Mouse (Mus musculus) embryonic stem cell, embryonic (primary cell): Measurements from ENCODE around the gene Fam8a1.

ENCODE experiments used
- CTCF ChIA-PET, 4 experiments: fragments of 300-600 bp in 2 of 4; fragments of 350-600 bp in 2 of 4; sonication (Branson Sonifier 250); formaldehyde crosslinking; loops; one replicate each; lab custom pipeline; 2022; ENCODE audit warnings: inconsistent platforms in 2 of 4; lab: Charles Lee
- POLR2A ChIA-PET, 4 experiments: fragments of 300-600 bp in 2 of 4; fragments of 350-600 bp in 2 of 4; sonication (Branson Sonifier 250); formaldehyde crosslinking; loops; one replicate each; lab custom pipeline; 2022; ENCODE audit warnings: antibody characterized with exemption in 4 of 4, inconsistent platforms in 1 of 4; lab: Charles Lee

The Fam8a1 gene

DNA sequence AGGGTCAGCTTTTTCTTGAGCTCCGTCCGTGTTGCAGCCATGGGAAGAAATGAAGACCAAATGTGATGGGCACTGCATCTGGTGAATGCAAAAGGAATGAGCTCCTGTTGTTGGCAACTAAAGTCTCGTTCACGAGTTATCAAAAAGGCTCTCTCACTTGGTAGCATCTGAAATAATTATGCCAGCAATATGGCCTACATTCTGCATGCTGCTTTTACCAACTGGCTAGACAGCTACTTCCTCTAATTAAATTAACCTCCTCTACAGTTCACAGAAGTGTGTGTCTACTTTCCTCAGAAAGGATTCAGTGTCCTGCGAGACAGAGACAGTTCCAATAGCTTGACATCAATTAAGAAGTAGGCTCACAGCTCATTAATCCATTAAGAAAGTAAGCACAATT lies 14.8 kb upstream of the Fam8a1 start:
- ChIA-PET POLR2A (interaction anchor here in 1 of 4 experiments (0.9 to 1.7 kb wide), 4 partner anchors 8 to 19 kb away, joined by 3 to 6 read pairs (median 4); no protein-coding TSS in a partner anchor), CTCF (interaction anchor here in 2 of 4 experiments (1.3 to 1.6 kb wide), 2 partner anchors 8 to 9 kb away, joined by 3 to 6 read pairs; no protein-coding TSS in a partner anchor)

DNA sequence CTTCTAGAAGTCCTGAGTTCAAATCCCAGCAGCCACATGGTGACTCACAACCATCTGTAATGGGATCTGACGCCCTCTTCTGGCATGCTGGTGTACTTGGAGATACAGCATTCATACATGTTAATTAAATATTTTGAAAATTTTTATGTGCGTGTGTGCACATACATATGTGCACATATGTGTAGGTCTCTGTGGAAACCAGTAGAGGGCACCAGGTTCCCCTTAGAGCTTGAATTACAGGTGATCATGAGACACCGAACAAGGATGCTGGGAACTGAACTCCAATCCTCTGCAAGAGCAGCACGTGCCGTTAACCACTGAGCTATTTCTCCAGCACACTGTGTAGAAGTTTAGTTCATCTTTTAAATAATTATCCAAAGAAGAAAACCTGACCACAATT lies 10.1 kb upstream of the Fam8a1 start:
- ChIA-PET CTCF (interaction anchor here (0.6 to 2.2 kb wide), 7 partner anchors 12 to 358 kb away, joined by 3 to 11 read pairs (median 3); no protein-coding TSS in a partner anchor), POLR2A (interaction anchor here in 2 of 4 experiments (0.6 to 1.6 kb wide), 4 partner anchors 9 to 224 kb away, joined by 3 to 5 read pairs (median 4); no protein-coding TSS in a partner anchor)

DNA sequence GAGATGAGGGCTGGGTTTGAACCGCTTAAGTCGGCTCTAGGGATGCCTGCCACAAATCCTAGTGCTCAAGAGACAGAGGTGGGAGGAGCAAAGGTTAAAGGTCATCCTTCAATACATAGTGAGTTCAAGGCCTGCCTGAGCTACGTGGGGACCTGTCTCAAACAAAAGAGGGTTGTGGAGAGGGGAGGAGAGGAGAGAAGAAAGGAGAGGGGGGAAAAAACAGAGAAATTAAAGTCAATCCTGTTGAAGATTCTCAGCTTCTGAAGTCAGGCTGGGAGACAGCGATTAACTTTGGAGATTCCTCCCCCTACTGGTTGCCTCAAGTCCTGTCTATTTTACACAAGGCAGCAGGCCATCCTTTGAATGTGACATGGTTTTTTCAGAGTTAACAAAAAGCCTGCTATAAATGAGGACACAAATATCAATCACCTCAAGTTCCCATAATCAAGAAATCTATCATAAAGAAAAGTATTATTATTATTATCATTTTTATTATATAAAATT lies 5.8 kb upstream of the Fam8a1 start:
- CTCF ChIA-PET: interaction anchor here in 2 of 4 experiments (0.6 to 1.6 kb wide), 5 partner anchors 8 to 502 kb away, joined by 3 to 6 read pairs (median 6); partner anchors contain the start of gene Cap2 (in 1 of the 2)
- POLR2A ChIA-PET: interaction anchor here in 2 of 4 experiments (0.9 to 2.1 kb wide), 2 partner anchors 13 to 20 kb away, joined by 3 to 4 read pairs; no protein-coding TSS in a partner anchor

DNA sequence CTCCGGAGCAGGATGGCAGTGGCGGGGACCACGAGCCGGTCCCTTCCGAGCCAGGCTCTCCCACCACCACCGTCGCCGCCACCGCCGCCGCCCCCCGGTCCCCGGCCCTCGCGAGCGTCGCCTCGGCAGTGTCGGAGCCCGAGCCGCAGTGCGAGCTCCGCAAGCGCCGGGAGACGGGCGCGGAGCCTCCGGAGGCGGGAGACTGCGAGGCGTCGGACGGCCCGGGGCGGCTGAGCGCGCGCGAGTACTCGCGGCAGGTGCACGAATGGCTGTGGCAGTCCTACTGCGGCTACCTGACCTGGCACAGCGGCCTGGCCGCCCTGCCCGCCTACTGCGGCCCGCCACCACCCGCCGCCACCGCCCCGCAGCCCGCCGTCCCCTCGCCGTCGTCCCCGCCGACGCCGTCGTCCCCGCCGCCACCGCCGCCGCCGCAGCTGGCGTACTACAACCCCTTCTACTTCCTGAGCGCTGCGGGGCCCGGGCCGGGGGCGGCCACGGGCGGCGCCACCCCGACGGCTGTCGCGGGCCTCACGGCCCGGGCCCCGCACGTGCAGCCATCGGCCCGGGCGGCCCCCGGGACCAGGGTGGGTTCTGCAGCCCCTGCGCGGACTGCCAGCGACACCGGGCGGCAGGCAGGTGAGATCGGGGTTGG lies 424 bp downstream of the Fam8a1 start:
- ChIA-PET CTCF (interaction anchor here in 1 of 4 experiments (1.5 kb wide), 1 partner anchor 359 kb away, joined by 4 read pairs; no protein-coding TSS in a partner anchor), POLR2A (interaction anchor here in 2 of 4 experiments (1.1 to 3.0 kb wide), 9 partner anchors 13 to 88 kb away, joined by 3 to 12 read pairs (median 5); partner anchors contain the start of gene Nup153 (in 1 of the 2))

DNA sequence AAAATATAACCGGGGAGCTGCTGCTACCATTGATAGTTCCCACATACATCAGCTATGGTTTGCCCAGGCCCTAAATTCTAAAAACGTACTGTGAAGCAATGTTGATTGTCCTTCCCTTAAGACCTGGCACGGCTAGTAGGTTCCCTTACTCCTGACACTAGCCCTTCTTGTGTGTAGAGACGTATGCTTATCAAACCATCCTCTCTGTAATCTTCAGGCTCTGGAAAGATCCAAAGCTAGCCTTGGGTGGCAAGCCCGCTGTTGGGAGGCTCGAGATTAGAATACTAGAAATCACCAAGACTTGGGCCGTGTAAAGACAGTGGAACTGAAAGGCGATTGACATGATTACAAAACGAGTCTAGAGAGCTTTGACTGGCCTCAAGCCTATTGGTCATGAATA lies 1.2 kb downstream of the Fam8a1 start:
- CTCF ChIA-PET: interaction anchor here in 2 of 4 experiments (0.6 to 1.5 kb wide), 2 partner anchors 32 to 359 kb away, joined by 3 to 4 read pairs; no protein-coding TSS in a partner anchor
- POLR2A ChIA-PET: interaction anchor here (0.5 to 3.0 kb wide), 20 partner anchors 8 to 556 kb away, joined by 3 to 16 read pairs (median 5); partner anchors contain the start of gene Nup153 (in 1 of the 4)

DNA sequence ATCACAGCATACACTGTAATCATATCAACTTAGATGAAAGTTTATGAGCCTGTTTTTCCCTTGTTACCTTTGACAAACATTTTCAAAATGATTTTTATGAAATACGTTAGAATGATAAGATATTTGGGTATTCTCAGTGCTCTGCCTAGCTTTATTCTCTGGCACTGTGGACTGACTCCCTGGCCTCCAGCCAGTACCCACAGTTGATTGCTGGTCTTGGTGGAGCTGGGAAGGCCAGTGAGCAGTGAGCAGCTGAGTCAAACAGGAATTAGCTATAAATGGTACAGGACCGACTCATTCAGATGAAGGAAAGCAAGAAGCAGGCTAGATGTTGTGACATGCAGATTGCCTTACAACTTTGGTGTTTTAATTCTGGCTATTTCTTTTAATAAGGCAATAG lies 5.3 kb downstream of the Fam8a1 start:
- CTCF ChIA-PET: no interaction called here

DNA sequence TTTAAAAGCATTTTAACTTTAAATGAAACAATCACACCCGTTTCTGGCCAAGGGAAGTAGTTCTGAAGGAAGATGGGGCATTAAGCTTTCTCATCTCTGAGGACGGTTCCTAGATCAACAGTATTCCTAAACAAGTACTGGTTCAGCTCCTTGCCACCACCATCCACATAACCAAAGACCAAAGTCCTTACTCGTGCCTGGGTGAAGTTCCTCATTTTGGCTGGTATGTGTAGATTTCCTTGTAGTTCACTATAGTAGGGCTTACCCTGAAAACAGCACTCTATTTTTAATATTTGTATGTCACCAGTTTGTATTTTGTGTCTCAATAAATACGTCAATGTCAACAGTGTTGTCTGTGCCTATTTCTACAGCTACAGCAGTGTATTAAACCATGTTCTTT lies 8.4 kb downstream of the Fam8a1 start:
- ChIA-PET POLR2A (interaction anchor here in 3 of 4 experiments (0.7 to 5.6 kb wide), 12 partner anchors 8 to 1331 kb away, joined by 3 to 28 read pairs (median 4); no protein-coding TSS in a partner anchor), CTCF (interaction anchor here in 2 of 4 experiments (0.6 to 1.1 kb wide), 2 partner anchors 9 to 154 kb away, joined by 3 to 4 read pairs; no protein-coding TSS in a partner anchor)

More for the DNA sequence above, 5.3 kb downstream of the Fam8a1 start:
- POLR2A ChIA-PET: interaction anchor here (0.7 to 5.6 kb wide), 14 partner anchors 9 to 217 kb away, joined by 3 to 28 read pairs (median 4); no protein-coding TSS in a partner anchor

DNA sequence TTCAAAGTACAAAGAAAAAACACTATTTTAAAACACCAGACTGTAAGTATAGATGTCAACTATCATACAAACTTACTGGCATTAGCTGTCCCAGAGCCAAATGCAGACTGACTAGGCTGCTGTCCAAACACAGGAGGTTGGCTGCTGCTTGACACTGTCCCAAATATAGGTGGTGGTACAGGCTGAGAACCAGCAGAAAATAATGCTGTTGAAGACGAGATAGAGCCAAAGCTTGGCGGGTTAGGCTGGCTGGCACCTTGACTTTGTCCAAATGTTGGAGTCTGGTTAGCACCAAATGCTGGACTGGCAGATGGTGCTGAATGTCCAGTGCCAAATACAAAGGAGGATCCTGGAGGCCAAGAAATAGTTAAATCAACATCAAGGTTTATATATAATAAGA lies 13.6 kb downstream of the Fam8a1 start:
- POLR2A ChIA-PET: interaction anchor here in 2 of 4 experiments (0.9 to 5.4 kb wide), 7 partner anchors 8 to 46 kb away, joined by 3 to 43 read pairs (median 4); no protein-coding TSS in a partner anchor
- CTCF ChIA-PET: no interaction called here

DNA sequence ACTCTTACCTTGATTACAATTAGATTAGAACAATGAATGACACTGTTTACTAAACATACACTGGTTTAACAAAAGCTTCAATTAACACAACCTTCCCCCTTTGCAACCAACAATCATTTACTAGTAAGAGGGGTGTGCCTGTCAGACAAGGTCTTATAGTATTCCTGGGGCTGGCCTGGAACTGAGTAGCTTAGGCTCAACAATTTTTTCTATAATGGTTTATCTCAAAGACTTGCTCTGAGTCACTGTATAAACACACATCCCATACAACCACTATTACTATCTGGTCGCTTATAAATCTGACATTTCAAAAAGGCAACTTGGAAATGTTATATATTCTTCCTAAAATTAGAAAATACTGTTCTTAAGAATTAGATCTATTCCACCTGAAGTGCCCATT lies 14.0 kb downstream of the Fam8a1 start:
- CTCF ChIA-PET: no interaction called here
- POLR2A ChIA-PET: interaction anchor here in 3 of 4 experiments (0.8 to 5.4 kb wide), 8 partner anchors 8 to 45 kb away, joined by 3 to 43 read pairs (median 4); no protein-coding TSS in a partner anchor

DNA sequence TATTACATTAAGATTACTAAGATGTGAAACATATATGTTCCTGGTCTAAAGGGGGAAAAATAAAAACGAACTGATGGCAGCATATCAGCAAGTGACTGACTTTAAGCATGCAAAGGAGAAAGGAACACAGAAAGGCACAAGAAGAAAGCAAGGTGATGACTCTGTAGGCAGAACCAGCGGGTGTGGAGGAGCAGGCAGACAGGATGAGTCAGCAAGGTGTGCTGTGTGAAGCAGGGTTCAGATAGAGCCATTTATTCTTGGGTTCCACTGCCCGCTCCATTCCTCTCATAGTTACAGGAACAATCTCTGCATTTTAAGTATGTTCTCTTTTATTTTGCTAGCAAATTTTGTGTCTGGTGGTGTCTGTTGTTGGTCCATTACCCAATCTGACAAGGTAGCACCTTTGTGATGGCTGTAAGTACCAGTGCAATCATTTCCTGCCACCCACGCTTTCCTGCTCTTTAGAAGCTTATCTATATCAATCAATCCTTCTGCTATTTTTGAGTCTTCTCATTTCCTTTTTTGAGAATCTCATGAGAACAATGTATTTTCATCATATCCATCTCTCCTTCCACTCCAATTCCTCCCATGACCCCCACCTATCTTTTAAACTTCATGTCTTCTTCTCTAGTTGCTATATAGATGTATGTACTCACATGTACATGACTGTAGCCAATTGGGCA lies 21.4 kb downstream of the Fam8a1 start:
- ChIA-PET POLR2A (no interaction called here), CTCF (no interaction called here)

DNA sequence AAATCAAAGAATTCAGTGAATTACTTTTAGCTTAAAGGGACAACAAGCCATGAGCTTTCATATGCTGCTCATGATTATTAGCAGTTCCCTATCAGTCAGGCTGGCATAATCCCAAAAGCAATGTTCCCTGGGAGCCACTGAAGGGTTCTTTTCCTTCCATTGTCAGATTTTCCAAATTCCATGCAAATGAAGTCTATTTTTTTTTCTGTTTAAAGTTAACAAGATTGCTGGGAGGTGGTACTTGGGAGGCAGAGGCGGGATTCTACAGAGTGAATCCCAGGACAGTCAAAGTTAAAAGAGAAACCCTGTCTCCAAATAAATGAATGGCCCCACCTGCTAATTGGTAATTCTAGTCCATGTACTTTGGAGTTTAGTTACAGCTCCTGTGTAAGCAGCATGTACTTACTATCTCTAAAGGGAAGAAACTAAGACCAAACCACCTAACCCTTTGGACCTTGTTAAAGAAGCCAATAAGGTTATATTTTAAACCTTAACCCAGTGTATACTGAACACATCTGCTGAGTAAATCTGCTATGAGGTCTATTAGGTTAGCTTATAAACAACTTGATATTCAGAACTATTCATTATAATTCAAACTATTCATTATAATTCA lies 26.1 kb downstream of the Fam8a1 start:
- ChIA-PET CTCF (no interaction called here), POLR2A (interaction anchor here in 3 of 4 experiments (0.8 to 6.0 kb wide), 17 partner anchors 8 to 347 kb away, joined by 3 to 43 read pairs (median 5); partner anchors contain the start of gene Kdm1b (in 1 of the 3))

DNA sequence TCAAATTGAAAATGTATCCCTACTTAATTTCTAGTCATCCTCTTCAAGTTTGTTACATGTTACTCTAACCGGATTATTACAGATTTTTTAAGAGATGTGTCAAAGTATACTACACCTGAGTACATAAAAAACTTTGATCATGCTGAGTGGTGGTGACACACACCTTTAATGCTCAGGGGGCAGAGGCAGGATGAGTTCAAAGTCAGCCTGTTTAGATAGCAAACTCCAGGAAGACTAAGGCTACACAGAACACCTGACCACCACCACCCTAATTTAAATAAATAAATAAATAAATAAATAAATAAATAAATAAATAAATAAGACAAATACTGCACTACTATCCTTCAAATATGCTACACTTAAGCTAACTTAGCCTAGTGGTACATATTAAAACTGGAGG lies 26.6 kb downstream of the Fam8a1 start:
- ChIA-PET POLR2A (interaction anchor here in 2 of 4 experiments (1.2 to 6.0 kb wide), 8 partner anchors 11 to 29 kb away, joined by 4 to 43 read pairs (median 8); no protein-coding TSS in a partner anchor), CTCF (no interaction called here)

DNA sequence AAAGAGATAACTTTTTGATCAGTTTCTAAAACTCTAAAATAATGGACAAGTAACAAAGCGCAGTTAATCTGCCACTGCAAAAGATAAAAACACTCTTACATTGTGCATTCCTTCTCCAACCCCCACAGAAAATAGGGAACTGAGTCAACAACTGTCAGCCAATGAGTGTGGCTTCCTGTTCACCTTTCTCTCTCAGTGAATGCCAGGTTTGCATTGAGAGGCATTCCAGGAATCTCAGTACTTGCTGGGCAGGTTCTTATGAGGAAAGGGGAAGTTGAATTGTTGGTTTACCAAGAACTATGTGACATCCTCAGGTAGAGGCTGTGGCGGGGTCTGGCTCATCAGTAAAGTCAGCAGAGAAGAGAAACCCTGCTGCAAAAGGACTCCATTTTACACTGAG lies 27.5 kb downstream of the Fam8a1 start:
- ChIA-PET POLR2A (interaction anchor here in 1 of 4 experiments (1.2 to 6.0 kb wide), 3 partner anchors 11 to 23 kb away, joined by 4 to 43 read pairs (median 7); no protein-coding TSS in a partner anchor), CTCF (no interaction called here)

DNA sequence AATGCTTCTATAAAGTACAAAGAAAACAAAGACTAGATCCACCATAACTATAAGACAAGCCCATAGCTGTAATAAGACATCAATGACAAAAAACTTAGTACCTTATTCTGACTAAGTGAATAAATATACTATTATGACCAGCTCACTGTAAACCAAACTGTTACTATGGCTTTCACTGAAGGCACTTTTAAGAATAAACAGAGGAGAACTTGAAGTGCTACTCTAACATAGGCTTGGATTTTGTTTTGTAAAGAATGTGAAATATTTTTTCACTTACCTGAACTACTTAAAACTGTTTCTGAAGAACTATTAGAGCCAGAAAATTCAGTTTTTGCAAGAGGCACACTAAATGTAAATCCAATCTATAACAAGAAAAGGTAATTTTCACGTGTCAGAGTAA lies 30.1 kb downstream of the Fam8a1 start:
- ChIA-PET CTCF (no interaction called here), POLR2A (interaction anchor here in 1 of 4 experiments (0.7 to 6.1 kb wide), 7 partner anchors 9 to 646 kb away, joined by 3 to 43 read pairs (median 5); no protein-coding TSS in a partner anchor)

DNA sequence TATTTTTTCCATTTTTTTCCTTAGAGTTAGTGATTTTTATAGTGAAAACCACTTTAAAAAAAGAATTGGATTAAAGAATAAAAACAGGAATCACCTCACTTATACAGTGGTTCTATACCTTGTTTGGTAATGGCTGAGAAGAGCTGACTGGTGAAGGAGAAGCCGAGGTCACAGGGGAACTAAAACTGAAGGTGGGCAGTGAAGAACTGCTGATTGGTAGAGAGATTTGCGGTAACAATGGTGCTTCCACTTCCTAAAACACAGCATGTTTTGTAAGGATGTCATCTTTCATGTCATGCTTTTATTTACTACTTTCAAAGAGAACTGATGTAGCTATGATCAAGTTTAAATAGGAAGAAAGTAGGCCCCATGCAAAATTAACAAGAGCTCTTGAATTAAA lies 32.2 kb downstream of the Fam8a1 start:
- ChIA-PET POLR2A (interaction anchor here in 2 of 4 experiments (1.0 to 6.1 kb wide), 11 partner anchors 8 to 25 kb away, joined by 3 to 43 read pairs (median 5); no protein-coding TSS in a partner anchor), CTCF (interaction anchor here in 2 of 4 experiments (0.6 kb wide), 2 partner anchors 254 to 522 kb away, joined by 3 to 8 read pairs; no protein-coding TSS in a partner anchor)

DNA sequence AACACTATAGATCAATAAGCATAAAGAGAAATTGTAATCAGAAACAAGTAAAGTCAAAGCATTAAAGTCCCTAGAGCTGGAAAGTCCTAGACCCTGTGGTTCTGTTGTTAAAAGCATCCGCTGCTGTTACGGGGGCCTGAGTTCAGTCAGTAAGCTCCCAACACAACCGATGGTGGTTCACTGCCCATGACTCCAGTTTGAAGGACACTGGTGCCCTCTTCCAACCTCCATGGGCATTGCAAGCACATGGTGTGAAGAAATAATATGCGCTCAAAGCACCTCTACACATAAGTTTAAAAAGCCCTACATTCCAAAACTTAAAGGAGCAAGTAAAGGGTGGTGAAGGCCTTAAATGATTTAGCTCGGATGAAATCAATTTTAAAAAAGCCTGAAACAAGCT lies 33.8 kb downstream of the Fam8a1 start:
- ChIA-PET POLR2A (interaction anchor here in 2 of 4 experiments (0.7 to 6.1 kb wide), 19 partner anchors 8 to 58 kb away, joined by 3 to 43 read pairs (median 4); no protein-coding TSS in a partner anchor), CTCF (interaction anchor here (0.5 to 1.2 kb wide), 7 partner anchors 13 to 392 kb away, joined by 3 to 5 read pairs (median 3); no protein-coding TSS in a partner anchor)

DNA sequence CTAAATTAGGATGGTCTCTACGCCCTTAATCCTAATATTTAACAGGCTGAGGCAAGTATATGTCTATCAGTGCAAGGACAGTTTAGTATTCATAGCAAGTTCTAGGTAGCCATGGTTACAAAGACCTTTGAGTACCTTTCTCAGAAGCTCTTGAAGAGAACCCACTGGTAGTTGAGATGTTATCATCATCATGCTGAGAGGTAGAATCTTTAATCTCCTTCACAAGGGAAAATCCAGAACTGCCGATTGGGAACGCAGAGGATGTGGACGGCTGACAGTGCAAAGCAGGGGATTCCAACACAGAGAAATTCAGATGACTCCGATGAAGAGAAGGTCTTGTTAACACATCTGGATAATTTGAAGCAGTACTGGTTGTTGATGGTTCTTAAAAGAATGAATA lies 44.2 kb downstream of the Fam8a1 start:
- ChIA-PET CTCF (no interaction called here), POLR2A (interaction anchor here in 3 of 4 experiments (1.0 to 12.7 kb wide), 9 partner anchors 10 to 43 kb away, joined by 3 to 139 read pairs (median 5); partner anchors contain the start of gene Nup153 (in 1 of the 3))
